Mouse (Mus musculus) cortical plate, adult 2 months (tissue): ENCODE results near the gene Mum1.

Experiments
- CTCF ChIP-seq: fragments of 200-500 bp; IDR thresholded peaks from 2 replicates; pipeline ENCODE4 v1.5.1; 2011; ENCODE audit warnings: mild to moderate bottlenecking, control low read depth, low read length; ENCODE audit not compliant: insufficient read depth; ENCODE audit errors: extremely low read depth
- POLR2A ChIP-seq: fragments of 200-500 bp; IDR thresholded peaks from 2 replicates; pipeline ENCODE4 v1.6.1; 2011; ENCODE audit warnings: mild to moderate bottlenecking, low read length, control low read depth; ENCODE audit not compliant: insufficient read depth; ENCODE audit errors: extremely low read depth

DNA sequence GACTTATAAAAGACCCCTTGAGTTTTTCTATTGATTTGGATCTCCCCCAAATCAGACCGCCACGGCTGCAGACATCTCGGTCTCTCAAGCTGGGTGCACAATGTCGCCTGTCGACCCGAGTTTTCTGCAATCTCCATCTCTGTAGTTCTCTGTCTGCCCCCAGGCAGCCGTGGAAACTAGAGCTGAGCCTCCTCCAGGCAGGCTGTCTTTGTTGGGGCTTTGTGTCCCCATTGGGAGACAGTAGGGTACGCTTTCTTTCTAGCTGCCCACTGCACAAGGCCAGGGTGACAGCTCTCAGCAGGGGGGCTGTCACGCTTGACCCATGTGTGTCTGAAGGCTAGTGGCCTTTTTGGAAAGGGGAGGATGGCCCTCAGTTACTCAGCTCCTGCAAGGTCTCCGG is 18.6 kb upstream of the Mum1 start:
- TF ChIP-seq CTCF (no peak), POLR2A (no peak)
